Mouse (Mus musculus) MEL (cell line): Measurements from ENCODE around the gene Gpr27. TPM values are rescaled to one million over a fixed set of nuclear protein-coding genes. Genes with fewer than 3 reads are reported as not detected.

ENCODE experiments used
- DNase-seq: peaks from one replicate; pipeline ENCODE4 v3.0.0; 2011; ENCODE audit warnings: low read depth, low spot score
- H3K27ac ChIP-seq: 2 replicates; pipeline ENCODE4 v1.5.1; 2012; ENCODE audit warnings: low read depth, mild to moderate bottlenecking, control low read depth, low read length, moderate library complexity; ENCODE audit not compliant: control insufficient read depth
- H3K27me3 ChIP-seq, 2 experiments: fragments of 150-350 bp in 1 of 2; sonication (generic) in 1 of 2; 2 replicates each; pipeline ENCODE4 v1.6.1; 2012; ENCODE audit warnings: low read length in 2 of 2, mild to moderate bottlenecking in 2 of 2, improper control_type of control experiment in 1 of 2, moderate library complexity in 1 of 2; ENCODE audit not compliant: insufficient read depth in 2 of 2, control insufficient read depth in 1 of 2
- H3K36me3 ChIP-seq, 2 experiments: 2 replicates each; pipeline ENCODE4 v1.6.1; 2012 to 2014; ENCODE audit warnings: low read length in 2 of 2, improper control_type of control experiment in 1 of 2, inconsistent platforms in 1 of 2, mild to moderate bottlenecking in 1 of 2; ENCODE audit not compliant: insufficient read depth in 2 of 2, control insufficient read depth in 1 of 2
- H3K4me1 ChIP-seq, 2 experiments: fragments of 150-350 bp in 1 of 2; sonication (generic) in 1 of 2; 2 replicates each; pipeline ENCODE4 v1.6.1; 2012; ENCODE audit warnings: low read length in 2 of 2, improper control_type of control experiment in 1 of 2, mild to moderate bottlenecking in 1 of 2; ENCODE audit not compliant: insufficient read depth in 2 of 2, control insufficient read depth in 1 of 2
- H3K4me3 ChIP-seq, 2 experiments: fragments of 150-350 bp in 1 of 2; sonication (generic) in 1 of 2; 2 replicates each; pipeline ENCODE4 v1.5.1; 2012; ENCODE audit warnings: low read depth in 2 of 2, low read length in 2 of 2, mild to moderate bottlenecking in 2 of 2, moderate library complexity in 2 of 2, control low read depth in 1 of 2, improper control_type of control experiment in 1 of 2; ENCODE audit not compliant: control insufficient read depth in 1 of 2, insufficient read depth in 1 of 2
- H3K79me2 ChIP-seq: 2 replicates; pipeline ENCODE4 v1.6.1; 2012; ENCODE audit warnings: mild to moderate bottlenecking, low read length, moderate library complexity; ENCODE audit not compliant: control insufficient read depth, poor library complexity, insufficient read depth
- H3K9ac ChIP-seq: 2 replicates; pipeline ENCODE4 v1.6.1; 2012; ENCODE audit warnings: low read depth, mild to moderate bottlenecking, control low read depth, low read length, moderate library complexity; ENCODE audit not compliant: control insufficient read depth, poor library complexity, severe bottlenecking
- H3K9me3 ChIP-seq: fragments of 150-350 bp; sonication (generic); replicated peaks from 2 replicates; pipeline ENCODE4 v1.6.1; 2012; ENCODE audit warnings: mild to moderate bottlenecking, low read length, improper control_type of control experiment, moderate library complexity; ENCODE audit not compliant: insufficient read depth
- CTCF ChIP-seq, 3 experiments: IDR thresholded peaks in 2 of 3; conservative IDR thresholded peaks in 1 of 3; 2 replicates each; pipeline ENCODE4 v1.5.1; 2011 to 2012; ENCODE audit warnings: low read length in 3 of 3, low read depth in 2 of 3, mild to moderate bottlenecking in 2 of 3, improper control_type of control experiment in 1 of 3, inconsistent platforms in 1 of 3, mixed read lengths in 1 of 3, moderate library complexity in 1 of 3; ENCODE audit not compliant: control insufficient read depth in 1 of 3, insufficient read depth in 1 of 3, poor library complexity in 1 of 3, severe bottlenecking in 1 of 3
- ELF1 ChIP-seq: IDR thresholded peaks from 2 replicates; pipeline ENCODE4 v1.6.1; 2014; ENCODE audit warnings: low read depth, mild to moderate bottlenecking, inconsistent platforms, low read length, improper control_type of control experiment, moderate library complexity
- EP300 ChIP-seq, 2 experiments: IDR thresholded peaks; 2 replicates each; pipeline ENCODE4 v1.6.1; 2011; ENCODE audit warnings: improper control_type of control experiment in 2 of 2, low read length in 2 of 2, low read depth in 1 of 2, mild to moderate bottlenecking in 1 of 2
- JUND ChIP-seq: IDR thresholded peaks from 2 replicates; pipeline ENCODE4 v1.6.1; 2011; ENCODE audit warnings: low read depth, mild to moderate bottlenecking, improper control_type of control experiment, low read length
- MAFK ChIP-seq: IDR thresholded peaks from 2 replicates; pipeline ENCODE4 v1.6.1; 2011; ENCODE audit warnings: low read depth, mild to moderate bottlenecking, low read length, improper control_type of control experiment, borderline replicate concordance
- MYB ChIP-seq: IDR thresholded peaks from 2 replicates; pipeline ENCODE4 v1.6.1; 2011; ENCODE audit warnings: mild to moderate bottlenecking, low read depth, low read length, improper control_type of control experiment
- NELFE ChIP-seq: IDR thresholded peaks from 2 replicates; pipeline ENCODE4 v1.6.1; 2011; ENCODE audit warnings: low read depth, low read length, improper control_type of control experiment
- NRF1 ChIP-seq: IDR thresholded peaks from 2 replicates; pipeline ENCODE4 v1.6.1; 2014; ENCODE audit warnings: low read depth, mild to moderate bottlenecking, inconsistent platforms, low read length, improper control_type of control experiment, moderate library complexity; ENCODE audit not compliant: poor library complexity, insufficient read depth, severe bottlenecking
- POLR2A ChIP-seq, 2 experiments: IDR thresholded peaks; 2 replicates each; pipeline ENCODE4 v1.6.1; 2011 to 2012; ENCODE audit warnings: low read length in 2 of 2, mild to moderate bottlenecking in 2 of 2, control low read depth in 1 of 2, improper control_type of control experiment in 1 of 2, low read depth in 1 of 2, moderate library complexity in 1 of 2; ENCODE audit not compliant: control insufficient read depth in 1 of 2, insufficient read depth in 1 of 2, poor library complexity in 1 of 2
- POLR2AphosphoS2 ChIP-seq: IDR thresholded peaks from 2 replicates; pipeline ENCODE4 v1.6.1; 2011; ENCODE audit warnings: low read length, improper control_type of control experiment
- RAD21 ChIP-seq: IDR thresholded peaks from 2 replicates; pipeline ENCODE4 v1.6.1; 2011; ENCODE audit warnings: mild to moderate bottlenecking, low read depth, low read length, improper control_type of control experiment
- RCOR1 ChIP-seq: IDR thresholded peaks from 2 replicates; pipeline ENCODE4 v1.6.1; 2012; ENCODE audit warnings: low read depth, mild to moderate bottlenecking, inconsistent platforms, low read length, improper control_type of control experiment
- SIN3A ChIP-seq: IDR thresholded peaks from 2 replicates; pipeline ENCODE4 v1.6.1; 2012; ENCODE audit warnings: low read length, improper control_type of control experiment, inconsistent platforms
- SMC3 ChIP-seq: IDR thresholded peaks from 2 replicates; pipeline ENCODE4 v1.6.1; 2011; ENCODE audit warnings: low read depth, low read length, improper control_type of control experiment
- TBP ChIP-seq: IDR thresholded peaks from 2 replicates; pipeline ENCODE4 v1.8.0; 2011; ENCODE audit warnings: low read depth, low read length, improper control_type of control experiment
- UBTF ChIP-seq: IDR thresholded peaks from 2 replicates; pipeline ENCODE4 v1.6.1; 2012; ENCODE audit warnings: low read depth, mild to moderate bottlenecking, inconsistent platforms, low read length, improper control_type of control experiment, moderate library complexity, borderline replicate concordance; ENCODE audit not compliant: insufficient read depth
- USF2 ChIP-seq, 2 experiments: IDR thresholded peaks; 2 replicates each; pipeline ENCODE4 v1.6.1; 2011 to 2012; ENCODE audit warnings: improper control_type of control experiment in 2 of 2, low read length in 2 of 2, borderline replicate concordance in 1 of 2, inconsistent platforms in 1 of 2, low read depth in 1 of 2, mild to moderate bottlenecking in 1 of 2; ENCODE audit not compliant: insufficient read depth in 1 of 2
- ZKSCAN1 ChIP-seq: IDR thresholded peaks from 2 replicates; pipeline ENCODE4 v1.6.1; 2012; ENCODE audit warnings: low read depth, mild to moderate bottlenecking, inconsistent platforms, low read length, improper control_type of control experiment, moderate library complexity
- ZMIZ1 ChIP-seq: IDR thresholded peaks from 2 replicates; pipeline ENCODE4 v1.6.1; 2012; ENCODE audit warnings: low read depth, mild to moderate bottlenecking, inconsistent platforms, low read length, improper control_type of control experiment, moderate library complexity
- polyA plus RNA-seq, 2 experiments: library from polyadenylated mRNA; stranded (reverse) in 1 of 2; unstranded in 1 of 2; fragments of >175 nt in 1 of 2; fragments of >200 nt in 1 of 2; gene quantifications; 2 replicates each; pipeline versions ENCODE4 v1.2.1 to v1.2.4; 2012; ENCODE audit warnings: low replicate concordance in 2 of 2, low read depth in 1 of 2; ENCODE audit not compliant: insufficient read length in 2 of 2, insufficient read depth in 1 of 2, missing spikeins in 1 of 2
- total RNA-seq: library from RNA; depleted of rRNA; stranded (reverse); fragments of 300-350 nt; gene quantifications from 2 replicates; pipeline ENCODE4 v1.2.3, GENCODE M21; 2012

Gpr27 gene
- total and polyA plus RNA-seq, 3 experiments, result not detected

GRCm38 (mm10) chr6:99684899-99685298 lies 7.6 kb upstream of the Gpr27 start:
- no peak overlapping the region for H3K27ac ChIP-seq
- H3K4me1 ChIP-seq, result no peaks in the 10 kb centered on the region
- H3K36me3 ChIP-seq, result no peaks in the 10 kb centered on the region
- H3K9ac ChIP-seq, result no peak overlapping the region
- no peaks in the 10 kb centered on the region for H3K9me3 ChIP-seq
- H3K27me3 ChIP-seq, result peaks cover 0 to 1% of the 10 kb centered on the region in 2 experiments; a peak in 1 of 4 replicates
- DNase-seq, result peak; percentile 51
- no peak overlapping the region for H3K4me3 ChIP-seq
- TF ChIP-seq EP300 (IDR thresholded peaks at IDR 0.05; ENCODE audit: low read depth in 1 of 2, low read length in 2 of 2) (no peak), POLR2A (IDR thresholded peaks at IDR 0.05; ENCODE audit: control insufficient read depth in 1 of 2, insufficient read depth in 1 of 2, low read depth in 1 of 2, low read length in 2 of 2, poor library complexity in 1 of 2) (no peak), ZKSCAN1 (no peak), RAD21 (peak; percentile 26), SIN3A (no peak), MYB (no peak), ELF1 (no peak), USF2 (IDR thresholded peaks at IDR 0.05; ENCODE audit: borderline replicate concordance in 1 of 2, insufficient read depth in 1 of 2, low read depth in 1 of 2, low read length in 2 of 2) (no peak), SMC3 (peak; percentile 49), CTCF (IDR thresholded peaks at IDR 0.05 in 2 of 3, conservative IDR thresholded peaks at IDR 0.05 in 1 of 3; ENCODE audit: control insufficient read depth in 1 of 3, insufficient read depth in 1 of 3, low read depth in 2 of 3, low read length in 3 of 3, poor library complexity in 1 of 3, severe bottlenecking in 1 of 3) (peak; percentile 54 to 71 (median 66)), TBP (no peak), UBTF (no peak)
- no peaks in the 10 kb centered on the region for H3K79me2 ChIP-seq

GRCm38 (mm10) chr6:99688513-99688912 lies 4.0 kb upstream of the Gpr27 start:
- Histone ChIP-seq H3K79me2 (no peaks in the 10 kb centered on the region), H3K9me3 (no peaks in the 10 kb centered on the region), H3K36me3 (no peaks in the 10 kb centered on the region), H3K4me1 (no peaks in the 10 kb centered on the region), H3K9ac (no peak overlapping the region), H3K27ac (no peak overlapping the region), H3K4me3 (no peak overlapping the region), H3K27me3 (no peaks in the 10 kb centered on the region)
- TF ChIP-seq MAFK (no peak), POLR2AphosphoS2 (no peak), USF2 (IDR thresholded peaks at IDR 0.05; ENCODE audit: borderline replicate concordance in 1 of 2, insufficient read depth in 1 of 2, low read depth in 1 of 2, low read length in 2 of 2) (no peak), CTCF (IDR thresholded peaks at IDR 0.05 in 2 of 3, conservative IDR thresholded peaks at IDR 0.05 in 1 of 3; ENCODE audit: control insufficient read depth in 1 of 3, insufficient read depth in 1 of 3, low read depth in 2 of 3, low read length in 3 of 3, poor library complexity in 1 of 3, severe bottlenecking in 1 of 3) (no peak), NRF1 (no peak), RCOR1 (no peak), ZMIZ1 (no peak), JUND (no peak), NELFE (no peak), SIN3A (no peak)
- peak; percentile 3 for DNase-seq
